Mouse (Mus musculus) thymus, postnatal 10 days (tissue): ENCODE measurements around the gene Edar.

Source experiments
- DNase-seq, 2 experiments: peaks; one replicate each; pipeline ENCODE4 v3.0.0; 2021; ENCODE audit warnings: low spot score in 2 of 2

The Edar gene

GRCm38 (mm10) chr10:58601946-58602345, 73.5 kb downstream of the Edar start:
- no peak for DNase-seq

DNA sequence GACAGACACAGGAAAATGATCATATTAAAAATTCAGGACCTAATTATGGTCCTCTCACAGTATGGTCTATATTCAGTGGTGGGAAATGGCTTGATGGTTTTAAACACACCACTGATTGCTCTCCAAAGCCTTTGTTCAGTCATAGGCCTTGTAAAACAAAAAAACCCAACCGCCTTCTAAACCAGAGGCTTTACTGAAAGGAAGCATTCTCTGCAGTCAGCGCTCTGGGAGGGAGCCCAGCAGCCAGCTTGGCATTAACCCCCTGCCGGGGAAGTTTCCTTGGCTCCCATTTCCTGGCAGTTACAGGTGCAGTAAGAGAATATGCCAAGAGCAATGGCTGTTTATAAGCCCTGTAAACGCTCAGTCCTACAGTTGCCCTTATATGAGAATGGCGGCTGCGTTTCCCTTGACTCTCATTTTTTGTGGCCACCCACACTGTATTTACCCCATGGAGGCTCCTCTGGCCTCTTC, 74.0 kb downstream of the Edar start:
- DNase-seq: no peak

- no peak for DNase-seq
These were observed 74.5 kb downstream of the Edar start for GRCm38 (mm10) chr10:58600983-58601382.

DNA sequence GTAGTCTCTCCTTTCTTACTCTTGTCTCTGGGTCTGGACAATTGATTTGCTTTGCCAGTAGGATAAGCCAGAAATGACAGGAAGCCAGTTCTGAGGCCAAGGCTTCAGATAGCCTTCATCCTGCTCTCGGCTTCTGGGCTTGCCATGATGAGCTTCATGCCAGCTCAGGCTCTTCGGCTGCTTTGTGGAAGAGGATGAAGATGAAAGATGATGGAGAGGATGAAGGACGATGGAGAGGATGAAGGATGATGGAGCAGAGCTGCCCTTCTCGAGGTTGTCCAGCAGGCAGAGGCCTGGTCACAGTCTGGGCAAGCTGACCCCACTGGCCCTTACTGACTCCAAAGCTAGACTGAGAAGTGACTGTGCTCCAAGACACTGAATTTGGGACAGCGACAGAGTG, 75.3 kb downstream of the Edar start:
- DNase-seq: no peak

GRCm38 (mm10) chr10:58595821-58596220, 79.6 kb downstream of the Edar start:
- DNase-seq: no peak

- no peak for DNase-seq
These were observed 80.3 kb downstream of the Edar start for GRCm38 (mm10) chr10:58595197-58595596.

GRCm38 (mm10) chr10:58594486-58594885, 81.0 kb downstream of the Edar start:
- no peak for DNase-seq

DNA sequence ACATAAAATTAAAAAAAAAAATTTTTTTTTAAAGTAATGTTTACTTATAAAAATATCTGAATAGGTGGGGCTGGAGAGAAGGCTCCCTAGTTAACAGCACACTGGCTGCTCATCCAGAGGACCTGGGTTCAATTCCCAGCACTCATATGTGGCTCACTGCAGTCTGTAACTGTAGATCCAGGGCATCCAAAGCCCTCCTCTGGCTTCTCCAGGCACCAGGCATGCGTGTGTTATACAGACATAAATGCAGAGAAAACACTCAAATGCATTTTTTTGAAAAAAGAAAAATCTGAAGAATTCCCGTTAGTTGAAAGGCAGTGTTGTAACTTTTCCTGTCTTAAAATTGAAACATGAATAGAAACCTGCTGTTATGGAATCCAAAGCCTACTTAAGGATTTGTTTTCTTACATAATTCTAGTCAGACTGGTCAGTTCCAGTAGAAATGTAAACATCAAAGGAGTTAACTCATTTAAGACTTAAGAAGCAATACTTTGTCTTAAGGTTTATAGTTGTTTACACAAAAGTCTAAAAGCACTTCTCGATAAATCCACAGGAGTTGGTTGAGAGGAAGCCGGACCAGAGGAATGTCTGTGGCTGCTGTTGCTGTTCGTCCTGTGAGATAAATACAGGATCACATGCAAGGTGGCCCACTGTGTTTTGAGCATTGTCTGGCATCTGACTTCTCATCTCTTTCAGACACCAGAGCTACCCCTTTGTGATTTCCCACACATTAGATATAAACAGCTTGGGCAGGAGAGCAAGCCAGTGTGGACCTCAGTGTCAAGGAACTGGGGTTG, 89.8 kb downstream of the Edar start:
- no peak for DNase-seq

DNA sequence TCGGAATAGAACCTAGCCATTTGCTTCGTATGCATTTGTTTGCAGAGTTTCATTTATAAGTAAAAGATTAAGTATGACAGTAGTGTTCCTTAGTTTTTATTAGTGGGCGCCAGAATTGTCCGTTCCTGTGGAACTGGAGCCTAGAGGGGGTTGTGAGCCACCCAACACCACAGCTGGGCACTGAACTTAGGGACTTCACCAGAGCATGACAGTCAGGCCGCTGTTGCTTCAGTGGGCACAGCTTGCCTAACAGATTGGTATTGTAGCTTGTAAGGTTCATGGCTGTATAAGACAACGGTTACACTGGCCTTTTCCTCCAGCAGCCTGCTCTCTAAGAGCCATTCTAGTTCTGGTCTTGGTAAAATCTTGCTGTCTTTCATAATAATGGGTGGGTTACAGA, 114.9 kb downstream of the Edar start:
- no peak for DNase-seq

- no peak for DNase-seq
These were observed 115.6 kb downstream of the Edar start for GRCm38 (mm10) chr10:58559901-58560300.

GRCm38 (mm10) chr10:58559098-58559497, 116.4 kb downstream of the Edar start:
- DNase-seq: peak; percentile 12 to 49

- no peak for DNase-seq
These were observed 120.6 kb downstream of the Edar start for GRCm38 (mm10) chr10:58554693-58555387.
